25 mouse cellular contexts compared by ENCODE assay signal in the genomic region with DNA sequence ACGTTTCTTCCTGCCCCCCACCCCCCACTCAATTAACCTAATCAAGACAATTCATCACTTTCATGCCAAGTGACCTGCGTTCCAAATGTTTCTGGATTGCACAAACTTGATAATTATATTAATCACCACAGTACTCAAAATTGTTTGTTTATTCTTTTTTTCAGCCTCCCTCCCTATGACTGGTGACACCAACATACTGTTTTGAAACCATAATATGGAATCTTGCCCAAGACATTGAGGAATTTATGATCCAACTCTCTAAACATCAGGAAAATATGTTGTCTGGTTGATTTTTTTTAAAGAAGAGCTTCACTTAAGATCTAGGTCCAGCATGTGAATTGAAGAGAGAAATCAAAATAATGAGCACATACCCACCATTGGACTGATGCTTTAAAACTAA.
"Had no signal": no experiment of that assay in that cellular context is flagged by ENCODE, and none has a peak within 500 bp of the region (broad histone marks: within the 10 kb centered on the region; RNA-seq: fewer than 3 reads in every experiment).

No protein-coding gene starts in this region.

- H3K36me3 ChIP-seq: heart, embryonic 10.5 days; heart, embryonic 12.5 days; hindbrain, embryonic 10.5 days; hindbrain, embryonic 12.5 days; intestine, embryonic 15.5 days; limb, embryonic 10.5 days; limb, embryonic 12.5 days had no signal

- ATAC-seq: hindbrain, embryonic 16.5 days; inflammation-experienced regulatory T-cells, adult 6 months; intestine, embryonic 15.5 days; intestine, postnatal 0 days had no signal

- H3K9ac ChIP-seq: heart, embryonic 12.5 days; hindbrain, embryonic 12.5 days; hindbrain, embryonic 14.5 days; intestine, embryonic 15.5 days; limb, embryonic 12.5 days had no signal

- H3K27me3 ChIP-seq: heart, embryonic 12.5 days; hindbrain, embryonic 12.5 days; intestine, embryonic 15.5 days; limb, embryonic 12.5 days had no signal

- H3K9me3 ChIP-seq: heart, embryonic 10.5 days; hindbrain, embryonic 12.5 days; intestine, embryonic 15.5 days; limb, embryonic 10.5 days had no signal

- H3K4me2 ChIP-seq: heart, embryonic 12.5 days; hindbrain, embryonic 12.5 days; hindbrain, embryonic 14.5 days; intestine, embryonic 15.5 days; limb, embryonic 12.5 days; liver, embryonic 11.5 days had no signal

- H3K4me1 ChIP-seq: heart, embryonic 10.5 days; heart, embryonic 12.5 days; hindbrain, embryonic 10.5 days; hindbrain, embryonic 12.5 days; intestine, embryonic 15.5 days; limb, embryonic 10.5 days; limb, embryonic 12.5 days had no signal

- DNase-seq: gastrocnemius, adult 2 months; gastrocnemius, postnatal 10 days; gastrocnemius, postnatal 25 days; heart, adult 18-20 months; heart, postnatal 10 days; heart, postnatal 4 days; kidney, adult 2 months; kidney, postnatal 10 days; kidney, postnatal 25 days; kidney, postnatal 4 days; liver had no signal

- H3K27ac ChIP-seq: gastrocnemius, adult 2 months; heart, embryonic 10.5 days; hindbrain, embryonic 10.5 days; hindbrain, embryonic 12.5 days; hindbrain, embryonic 14.5 days; intestine, embryonic 15.5 days; layer of hippocampus, adult 2 months; left cerebral cortex, adult 2 months; limb, embryonic 10.5 days; limb, embryonic 12.5 days had no signal

- H3K4me3 ChIP-seq: gastrocnemius, adult 2 months; heart, embryonic 10.5 days; heart, embryonic 12.5 days; hindbrain, embryonic 10.5 days; hindbrain, embryonic 12.5 days; intestine, embryonic 15.5 days; layer of hippocampus, adult 2 months; left cerebral cortex, adult 2 months; limb, embryonic 10.5 days; limb, embryonic 12.5 days had no signal
